Comparison of ENCODE assay signal across 11 mouse cellular contexts in genomic region chrX:38201816-38202215, GRCm38 (mm10). TPM values are rescaled to one million over a fixed set of nuclear protein-coding genes. Genes with fewer than 3 reads are reported as not detected.
A peak's percentile ranks its signal among the peaks of the same experiment; 100 is the strongest.
DNase-seq lines count a peak whose midpoint lies in the region; ATAC-seq and TF ChIP-seq lines count a peak whose summit lies in the region.
"Had no signal": no experiment of that assay in that cellular context is flagged by ENCODE, and none has a peak within 500 bp of the region (broad histone marks: within the 10 kb centered on the region; RNA-seq: fewer than 3 reads in every experiment).

No protein-coding gene starts in this region.

- DNase-seq in adrenal gland, postnatal 14 days: peak; percentile 50
- DNase-seq in adrenal gland, postnatal 4 days (ENCODE audit: low spot score in 2 of 2): no peak
- no peak for DNase-seq in layer of hippocampus, adult 2 months (ENCODE audit: low spot score in 2 of 2)
- DNase-seq in layer of hippocampus, adult 9-11 months: no peak
- DNase-seq in MEL (ENCODE audit: low read depth, low spot score): peak; percentile 31
- DNase-seq in left cerebral cortex, postnatal 14 days (ENCODE audit: low spot score in 2 of 2): peak; percentile 11 to 51
- no peak for DNase-seq in natural killer cell, adult 2 months (ENCODE audit: low spot score in 2 of 2)
- DNase-seq: thymus, postnatal 36 days had no signal

- H3K4me1 ChIP-seq in MEL (ENCODE audit: control insufficient read depth in 1 of 2, insufficient read depth in 2 of 2, low read length in 2 of 2): peaks cover 0 to 4% of the 10 kb centered on the region in 2 experiments; a peak in 2 of 4 replicates
- H3K4me1 ChIP-seq: intestine, embryonic 15.5 days had no signal

- no peak for ATAC-seq in CD4-positive, CD25-positive, alpha-beta regulatory T cell, adult 4 months
- ATAC-seq: intestine, embryonic 15.5 days had no signal

- no peaks in the 10 kb centered on the region for H3K27me3 ChIP-seq in MEL (ENCODE audit: control insufficient read depth in 1 of 2, insufficient read depth in 2 of 2, low read length in 2 of 2)
- H3K27me3 ChIP-seq: intestine, embryonic 15.5 days had no signal

- H3K4me3 ChIP-seq in layer of hippocampus, adult 2 months: no peak overlapping the region
- no peak overlapping the region for H3K4me3 ChIP-seq in MEL (ENCODE audit: control insufficient read depth in 1 of 2, insufficient read depth in 1 of 2, low read depth in 2 of 2, low read length in 2 of 2)
- H3K4me3 ChIP-seq: intestine, embryonic 15.5 days had no signal

- H3K9me3 ChIP-seq in MEL (replicated peaks; ENCODE audit: insufficient read depth, low read length): no peaks in the 10 kb centered on the region
- H3K9me3 ChIP-seq: intestine, embryonic 15.5 days had no signal

- no peak for TF ChIP-seq RAD21 in MEL (IDR thresholded peaks at IDR 0.05; ENCODE audit: low read depth, low read length)

- no peak overlapping the region for H3K9ac ChIP-seq in MEL (ENCODE audit: control insufficient read depth, low read depth, low read length, poor library complexity, severe bottlenecking)
- H3K9ac ChIP-seq: intestine, embryonic 15.5 days had no signal

- peaks cover 0 to 2% of the 10 kb centered on the region in 2 experiments; a peak in 2 of 4 replicates for H3K36me3 ChIP-seq in MEL (ENCODE audit: control insufficient read depth in 1 of 2, insufficient read depth in 2 of 2, low read length in 2 of 2)
- H3K36me3 ChIP-seq: intestine, embryonic 15.5 days had no signal

- peak overlapping the region; percentile 59; the same call in 1 of the 2 replicates for H3K27ac ChIP-seq in layer of hippocampus, adult 2 months
- H3K27ac ChIP-seq in MEL (ENCODE audit: control insufficient read depth, low read depth, low read length): no peak overlapping the region
- H3K27ac ChIP-seq: intestine, embryonic 15.5 days had no signal

- no peaks in the 10 kb centered on the region for H3K79me2 ChIP-seq in MEL (ENCODE audit: control insufficient read depth, insufficient read depth, low read length, poor library complexity)

- 0 out of 4 replicates have a peak, but pooled peaks have one; percentile 19 to 45 for TF ChIP-seq EP300 in MEL (IDR thresholded peaks at IDR 0.05; ENCODE audit: low read depth in 1 of 2, low read length in 2 of 2)

- no peak for TF ChIP-seq POLR2A in MEL (IDR thresholded peaks at IDR 0.05; ENCODE audit: control insufficient read depth in 1 of 2, insufficient read depth in 1 of 2, low read depth in 1 of 2, low read length in 2 of 2, poor library complexity in 1 of 2)

- intact Hi-C loops in left cerebral cortex, postnatal 14 days (cut with DNase I): no loop called here

- no peak for TF ChIP-seq CTCF in layer of hippocampus, adult 2 months (conservative IDR thresholded peaks at IDR 0.05)
- no peak for TF ChIP-seq CTCF in MEL (IDR thresholded peaks at IDR 0.05 in 2 of 3, conservative IDR thresholded peaks at IDR 0.05 in 1 of 3; ENCODE audit: control insufficient read depth in 1 of 3, insufficient read depth in 1 of 3, low read depth in 2 of 3, low read length in 3 of 3, poor library complexity in 1 of 3, severe bottlenecking in 1 of 3)

TF ChIP-seq in MEL, 35 proteins besides CTCF, POLR2A, EP300 and RAD21:
- TF ChIP-seq TCF12 (IDR thresholded peaks at IDR 0.05; ENCODE audit: low read depth, low read length) (no peak), TBP (IDR thresholded peaks at IDR 0.05; ENCODE audit: low read depth, low read length) (no peak), MAX (IDR thresholded peaks at IDR 0.05; ENCODE audit: low read length) (no peak), SMC3 (IDR thresholded peaks at IDR 0.05; ENCODE audit: low read depth, low read length) (no peak), MYB (IDR thresholded peaks at IDR 0.05; ENCODE audit: low read depth, low read length) (no peak), USF1 (IDR thresholded peaks at IDR 0.05; ENCODE audit: low read depth, low read length) (no peak), E2F4 (IDR thresholded peaks at IDR 0.05; ENCODE audit: borderline replicate concordance, low read depth, low read length) (no peak), ZKSCAN1 (IDR thresholded peaks at IDR 0.05; ENCODE audit: low read depth, low read length) (no peak), ELF1 (IDR thresholded peaks at IDR 0.05; ENCODE audit: low read depth, low read length) (no peak), KAT2A (conservative IDR thresholded peaks at IDR 0.05; ENCODE audit: low read depth, low read length) (no peak), GATA1 (IDR thresholded peaks at IDR 0.05; ENCODE audit: low read depth, low read length) (no peak), ETS1 (IDR thresholded peaks at IDR 0.05; ENCODE audit: low read depth, low read length) (no peak), BHLHE40 (IDR thresholded peaks at IDR 0.05; ENCODE audit: borderline replicate concordance, low read depth, low read length) (no peak), MAFK (IDR thresholded peaks at IDR 0.05; ENCODE audit: borderline replicate concordance, low read depth, low read length) (no peak)

RNA-seq across cellular contexts. Expression of gene Zbtb33, which starts 12.2 kb away (rescaled TPM):
- total RNA-seq in adrenal gland, postnatal 14 days (2021): 29.4 and 30.3 TPM in 2 replicates
- 10 to 100 TPM; 32.0 to 34.8 TPM for total RNA-seq in adrenal gland, postnatal 4 days (2021)
- total RNA-seq in layer of hippocampus, adult 2 months (2021): 10 to 100 TPM; 23.0 to 24.7 TPM
- total RNA-seq in MEL (2012; rRNA removed): 6.5 and 7.0 TPM in 2 replicates
- polyA plus RNA-seq in MEL (2012; ENCODE audit: insufficient read depth in 1 of 2, insufficient read length in 2 of 2, low read depth in 1 of 2, low replicate concordance in 2 of 2, missing spikeins in 1 of 2): 1 to 10 TPM in 1 of 2 experiments, not detected in 1; 6.6 TPM
- total RNA-seq in left cerebral cortex, postnatal 14 days (2021): 10 to 100 TPM; 23.3 to 24.2 TPM
- polyA plus RNA-seq in CD4-positive, CD25-positive, alpha-beta regulatory T cell, adult 4 months (2017; shearing (Covaris generic)): 1 to 10 TPM; 1.0 to 1.1 TPM

RNA-seq across cellular contexts. Expression of gene Tmem255a, which starts 50.4 kb away (rescaled TPM):
- total RNA-seq in adrenal gland, postnatal 14 days (2021): 9.9 and 12.2 TPM in 2 replicates
- total RNA-seq in adrenal gland, postnatal 4 days (2021): 10 to 100 TPM; 15.0 to 18.9 TPM
- total RNA-seq in layer of hippocampus, adult 2 months (2021): 10 to 100 TPM; 21.1 to 26.9 TPM
- 0.10 and 0.15 TPM in 2 replicates for total RNA-seq in MEL (2012; rRNA removed)
- not detected for polyA plus RNA-seq in MEL (2012; ENCODE audit: insufficient read depth in 1 of 2, insufficient read length in 2 of 2, low read depth in 1 of 2, low replicate concordance in 2 of 2, missing spikeins in 1 of 2)
- total RNA-seq in left cerebral cortex, postnatal 14 days (2021): 10 to 100 TPM; 10.5 to 20.8 TPM
- polyA plus RNA-seq in CD4-positive, CD25-positive, alpha-beta regulatory T cell, adult 4 months (2017; shearing (Covaris generic)): 1 to 10 TPM; 4.3 to 5.8 TPM
- polyA plus RNA-seq: liver, adult 2 months had no signal

Comparison
In these comparisons a context has a peak if more than half of its experiments do, and no peak if none do; other contexts are left out.
1. DNase-seq: peak in adrenal gland, postnatal 14 days (single experiment), MEL (single experiment) and left cerebral cortex, postnatal 14 days (2 of 2); none in adrenal gland, postnatal 4 days (0 of 2), layer of hippocampus, adult 2 months (0 of 2), layer of hippocampus, adult 9-11 months (single experiment) and natural killer cell, adult 2 months (0 of 2).